Mouse (Mus musculus) heart, adult 18-20 months (tissue): ENCODE measurements at regions not wholly inside any gene's neighbourhood (a gene's known extent, or its start where the extent isn't known, plus 50 kb on each side); places are given as distances from the start of the nearest gene placed in this dataset.

Experiments used
- DNase-seq, 2 experiments: peaks; one replicate each; pipeline ENCODE4 v3.0.0; 2021 to 2022; ENCODE audit warnings: mixed read lengths in 1 of 2

DNA sequence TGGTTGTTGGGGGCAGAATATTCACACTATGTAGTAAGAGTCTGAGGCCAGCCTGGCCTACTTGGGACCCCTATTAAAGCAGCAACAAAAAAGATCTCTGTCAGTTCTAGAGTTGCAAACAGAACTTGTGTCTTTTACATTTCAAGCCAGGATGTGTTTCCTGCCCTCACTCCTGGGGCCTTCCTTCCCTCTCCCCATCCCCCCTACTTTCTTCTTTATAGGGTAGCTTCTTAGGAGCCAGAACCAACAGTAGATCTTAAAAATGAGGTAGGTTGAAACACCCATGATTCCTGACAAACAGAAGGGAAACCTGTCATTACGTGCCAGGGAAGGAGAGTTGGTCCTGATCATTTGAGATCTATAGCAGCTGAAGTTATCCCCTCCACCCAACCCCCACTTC is 198.0 kb upstream of the Trib2 start:
- no peak for DNase-seq

DNA sequence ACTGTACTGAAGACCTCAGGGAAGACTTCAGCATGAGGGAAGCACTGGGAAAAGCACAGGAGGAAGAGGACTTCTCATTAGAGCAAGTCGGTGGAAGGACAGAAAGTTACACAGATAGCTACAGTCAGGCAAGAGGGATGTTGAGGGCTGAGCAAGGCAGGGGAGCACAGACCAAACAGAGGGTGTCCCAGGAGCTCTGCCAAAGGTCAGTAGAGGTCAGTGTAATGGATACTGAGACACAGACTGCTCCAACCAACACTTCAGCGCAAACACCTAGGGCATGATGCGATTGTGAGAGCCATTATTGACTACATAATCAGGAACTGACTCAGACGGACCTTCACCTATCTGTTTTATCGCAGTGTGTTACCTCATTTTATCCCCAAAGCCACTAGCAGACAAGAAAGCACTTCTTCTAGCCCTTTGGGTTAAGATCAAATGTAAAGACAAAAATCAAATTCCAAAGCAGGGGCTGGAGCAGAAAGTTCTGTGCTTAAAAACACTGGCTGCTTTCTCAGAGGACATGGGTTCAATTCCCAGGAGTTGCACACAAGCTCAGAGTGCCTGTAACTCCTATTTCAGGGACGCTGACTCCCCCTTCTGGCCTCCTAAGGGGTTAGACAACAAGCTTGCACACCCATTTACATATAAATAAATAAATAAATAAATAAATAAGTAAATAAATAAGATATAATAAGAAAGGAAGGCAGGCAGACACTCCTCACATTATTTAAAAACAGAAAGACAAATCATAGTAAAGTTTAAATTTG is 197.3 kb upstream of the Trib2 start:
- DNase-seq = peak; percentile 15 to 23

DNA sequence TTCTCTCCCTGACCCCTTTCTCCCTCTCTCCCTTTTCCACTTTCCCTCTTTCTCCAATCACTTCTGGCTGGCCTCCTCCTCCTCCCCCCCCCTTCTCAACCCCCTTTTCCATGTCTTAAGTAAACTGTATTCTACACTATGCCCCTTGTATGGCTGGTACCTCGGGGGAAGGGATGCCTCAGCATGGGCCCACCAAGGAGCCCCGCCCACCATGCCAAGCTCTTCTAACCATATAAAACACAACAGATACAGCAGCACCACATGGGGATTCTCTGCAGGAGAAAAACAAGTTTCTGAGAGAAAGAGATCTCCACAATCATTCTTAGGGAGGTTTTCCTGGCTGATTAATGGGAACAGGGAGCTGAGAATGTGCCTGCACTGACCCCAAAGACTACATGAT is 196.6 kb upstream of the Trib2 start:
- DNase-seq = no peak

DNA sequence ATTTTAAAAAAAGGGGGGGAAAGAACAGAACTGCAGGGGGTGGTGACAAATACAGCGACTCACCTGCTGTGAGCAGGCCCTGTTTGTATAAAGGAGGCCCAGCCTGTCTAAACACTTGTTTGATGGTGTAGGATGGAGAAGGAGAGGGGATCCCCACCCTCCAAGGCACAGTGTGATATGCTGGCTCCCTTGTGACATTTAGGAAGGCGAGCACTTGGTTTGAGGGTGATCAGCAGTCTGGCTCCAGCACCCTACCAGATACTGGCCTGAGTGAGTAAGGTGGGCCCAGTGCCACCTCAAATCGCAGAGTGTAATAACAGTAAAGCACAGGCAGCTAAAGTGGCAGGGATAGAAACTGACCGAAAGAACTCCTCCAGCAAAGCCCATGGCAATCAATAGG is 195.4 kb upstream of the Trib2 start:
- peak in 1 of 2 experiments; percentile 13 for DNase-seq

DNA sequence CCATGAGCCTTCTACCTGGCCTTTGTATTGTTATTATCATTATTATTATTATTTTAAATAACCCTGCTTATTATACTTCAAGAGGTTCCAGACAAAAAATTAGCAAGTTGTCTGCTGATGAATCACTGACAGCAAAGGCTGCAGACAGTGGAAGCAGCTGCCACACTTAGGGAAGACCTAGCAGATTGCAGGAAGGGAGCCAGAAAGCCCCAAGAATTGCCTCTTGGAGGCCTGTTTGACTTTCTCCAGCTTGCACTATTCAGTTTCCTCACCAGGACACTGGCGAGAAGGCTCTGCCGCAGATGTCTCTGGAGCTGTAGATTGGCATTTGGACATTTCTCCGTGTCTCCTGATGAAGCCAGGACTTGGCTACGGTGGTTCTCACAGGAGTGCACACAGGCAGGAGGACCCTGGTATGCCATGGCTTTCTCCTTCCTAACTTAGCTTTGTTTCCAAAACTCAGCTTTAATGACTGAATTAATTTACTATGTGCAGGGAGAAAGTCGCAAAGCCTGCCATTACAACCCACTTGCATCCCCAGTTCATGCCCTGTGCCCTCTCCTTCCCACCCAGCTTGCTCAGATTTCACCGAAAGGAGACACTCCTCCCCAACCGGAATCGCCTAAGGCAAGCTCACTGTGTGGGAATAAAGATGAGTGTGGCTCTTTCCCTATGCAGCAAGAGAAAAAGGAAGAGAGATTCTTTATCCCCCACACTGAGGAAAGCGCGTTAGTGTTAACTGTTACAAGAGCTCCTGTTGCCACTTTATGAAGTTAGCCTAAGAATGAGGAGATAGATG is 193.3 kb upstream of the Trib2 start:
- peak in 1 of 2 experiments; percentile 37 for DNase-seq

DNA sequence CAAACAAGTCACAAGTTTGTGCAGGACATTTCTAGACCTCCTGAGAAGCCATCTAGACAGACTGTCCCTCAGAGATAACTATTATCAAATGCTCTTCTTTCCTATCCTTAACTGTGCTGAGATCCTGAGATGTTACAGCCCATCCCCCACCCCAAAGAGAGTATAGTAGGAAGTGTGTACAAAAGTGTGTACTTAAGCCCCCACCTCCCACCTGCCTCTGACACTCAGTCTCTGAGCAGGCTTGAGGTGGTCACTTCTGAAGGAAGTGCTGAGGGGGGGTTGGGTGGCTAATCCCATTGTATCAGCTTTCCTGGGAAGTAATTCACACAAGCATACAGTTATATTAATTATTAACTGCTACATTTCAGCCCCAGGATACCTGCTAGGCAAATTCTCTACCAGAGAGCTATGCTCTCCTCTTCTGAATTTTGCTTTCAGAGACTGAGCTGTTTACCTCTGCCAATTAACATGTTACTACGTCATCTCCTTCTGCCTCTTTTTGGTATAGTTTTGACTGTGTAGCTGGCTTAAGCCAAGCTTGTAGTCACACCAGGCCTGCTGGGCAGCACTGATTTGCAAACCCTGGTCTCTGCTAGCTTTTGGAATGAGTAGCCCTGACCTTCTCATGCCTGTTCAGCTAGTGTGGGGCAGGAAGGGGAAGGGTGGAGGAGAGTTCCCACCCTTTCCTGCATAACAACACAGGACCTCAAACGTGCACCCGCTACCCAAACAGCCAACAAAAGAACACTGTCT is 192.2 kb upstream of the Trib2 start:
- DNase-seq = peak; percentile 61 to 89

DNA sequence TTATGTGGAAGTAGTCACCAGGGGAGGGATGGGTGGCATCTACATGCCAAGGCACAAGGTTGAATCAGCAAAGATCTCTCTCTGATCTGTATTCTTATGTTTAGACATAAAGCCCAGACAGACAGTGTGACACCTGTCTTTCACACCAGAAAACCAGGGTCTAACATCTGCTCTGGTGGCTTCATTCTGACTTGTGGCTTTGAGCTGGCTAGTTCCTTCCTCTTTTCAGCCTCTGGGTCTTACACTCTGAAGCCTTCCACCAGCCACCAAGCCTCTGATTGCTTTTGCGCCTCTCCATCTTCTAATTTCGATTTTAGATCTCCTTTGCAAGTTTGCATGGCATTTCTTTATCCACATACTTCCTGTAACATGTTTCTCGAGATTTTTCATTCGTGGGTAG is 191.5 kb upstream of the Trib2 start:
- no peak for DNase-seq

DNA sequence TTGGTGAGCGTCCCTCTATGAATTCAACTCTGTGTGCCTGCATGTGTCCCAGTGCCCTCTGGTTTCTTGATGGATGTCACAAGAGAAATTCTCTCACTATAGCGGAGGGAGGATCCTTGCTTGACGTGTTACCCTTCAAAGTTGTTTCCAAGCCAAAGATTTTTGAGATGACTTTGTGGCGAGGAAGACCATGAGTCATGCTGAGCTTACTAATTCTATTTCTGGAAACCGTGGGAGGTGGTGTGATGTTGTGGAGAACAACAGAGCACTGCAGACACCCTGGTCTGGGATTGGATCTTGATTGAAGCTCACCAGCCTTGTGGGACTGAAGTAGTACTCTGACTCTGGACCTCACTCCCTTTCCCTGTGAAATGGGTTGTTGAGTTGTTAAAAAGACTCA is 190.0 kb upstream of the Trib2 start:
- peak; percentile 57 to 73 for DNase-seq

DNA sequence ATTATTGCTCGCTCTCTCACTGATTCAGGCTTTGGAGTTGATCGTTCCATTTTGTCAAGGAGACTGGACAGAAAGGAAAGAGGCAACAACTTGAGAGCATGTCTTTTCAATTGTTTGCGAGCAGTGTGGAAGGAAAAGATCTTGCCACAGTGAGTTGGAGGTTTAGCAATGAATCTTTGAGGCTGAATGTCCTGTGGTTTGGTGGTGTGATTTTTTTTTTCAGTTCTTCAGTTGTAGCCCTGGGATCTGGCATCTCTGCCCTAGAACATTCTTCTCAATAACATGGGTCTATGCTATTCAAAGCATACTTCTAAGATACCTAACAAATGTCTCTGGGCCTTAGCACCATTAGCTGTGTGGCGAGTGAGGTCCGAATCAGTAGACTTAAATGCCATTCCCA is 189.6 kb upstream of the Trib2 start:
- no peak for DNase-seq

DNA sequence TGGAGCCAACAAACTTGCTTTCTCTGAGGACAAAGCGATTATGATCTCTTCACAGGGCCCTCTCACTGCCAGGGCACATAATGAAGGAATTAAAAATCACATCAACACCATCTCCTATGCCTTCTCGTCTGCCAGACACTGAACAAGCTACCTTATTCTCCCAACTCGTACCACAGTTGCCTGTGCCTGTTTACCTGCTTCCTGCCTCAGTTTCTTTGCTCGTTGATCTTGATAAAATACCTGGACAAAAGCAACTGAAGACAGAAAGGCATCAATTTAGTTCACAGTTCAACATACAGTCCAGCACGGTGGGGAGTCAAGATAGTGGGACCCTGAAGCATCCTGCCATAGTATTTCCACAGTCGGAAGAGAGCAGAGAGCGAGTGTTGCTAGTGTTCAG is 185.1 kb upstream of the Trib2 start:
- no peak for DNase-seq

DNA sequence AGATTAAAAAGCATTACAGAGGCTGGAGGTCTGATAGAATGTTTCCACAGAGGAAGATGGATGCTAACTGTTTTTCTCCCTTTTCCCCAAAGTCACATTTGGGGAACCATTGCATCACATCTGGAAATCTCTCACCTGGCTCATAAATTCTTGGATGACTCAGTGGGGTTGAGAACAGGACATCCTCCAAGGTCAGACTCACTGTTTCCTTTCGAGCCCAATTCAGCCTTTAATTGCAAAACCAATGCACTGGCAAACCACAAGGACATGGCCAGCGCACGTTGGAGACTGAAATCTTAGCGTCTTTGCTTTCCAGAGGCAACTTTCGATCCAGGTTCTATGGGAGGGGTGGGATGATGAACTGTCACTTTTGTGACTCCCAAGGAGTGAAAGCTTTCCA is 184.5 kb upstream of the Trib2 start:
- DNase-seq = peak in 1 of 2 experiments; percentile 58

DNA sequence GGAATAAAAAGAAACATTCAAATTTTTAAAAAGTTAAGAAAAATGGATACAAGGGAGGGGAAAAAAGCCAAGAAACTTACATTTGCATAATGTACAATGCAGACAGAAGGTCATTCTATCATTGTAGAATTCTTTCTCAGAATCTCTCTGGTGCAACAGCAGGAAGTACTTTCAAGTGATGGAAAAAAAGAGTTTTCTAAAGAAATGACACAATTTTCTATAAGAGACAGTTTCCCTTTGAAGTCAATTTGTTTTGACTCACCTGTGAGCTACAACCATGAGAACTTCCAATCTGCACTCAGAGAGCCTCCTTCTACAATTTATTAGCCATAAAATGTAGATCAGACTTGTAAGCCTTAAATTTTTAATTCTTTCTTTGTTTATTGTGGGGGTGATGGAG is 181.6 kb upstream of the Trib2 start:
- no peak for DNase-seq

DNA sequence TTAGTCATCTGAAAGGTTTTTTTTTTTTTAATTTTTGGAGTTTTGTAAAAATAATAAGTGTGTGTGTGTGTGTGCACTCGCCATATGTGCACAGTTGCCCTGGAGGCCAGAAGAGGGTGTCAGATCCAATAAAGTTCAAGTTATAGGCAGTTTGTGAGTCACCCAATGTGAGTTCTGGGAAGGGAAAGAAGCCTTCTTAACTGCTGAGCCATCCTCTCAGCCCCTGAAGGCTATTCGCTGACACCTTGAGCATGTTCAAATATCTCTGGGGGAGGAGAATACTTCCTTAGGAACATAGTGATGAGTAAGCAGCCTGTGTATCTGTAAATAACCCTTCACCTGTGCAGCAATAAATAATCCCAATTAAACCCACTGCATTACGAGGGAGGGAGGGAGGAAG is 177.1 kb upstream of the Trib2 start:
- no peak for DNase-seq

DNA sequence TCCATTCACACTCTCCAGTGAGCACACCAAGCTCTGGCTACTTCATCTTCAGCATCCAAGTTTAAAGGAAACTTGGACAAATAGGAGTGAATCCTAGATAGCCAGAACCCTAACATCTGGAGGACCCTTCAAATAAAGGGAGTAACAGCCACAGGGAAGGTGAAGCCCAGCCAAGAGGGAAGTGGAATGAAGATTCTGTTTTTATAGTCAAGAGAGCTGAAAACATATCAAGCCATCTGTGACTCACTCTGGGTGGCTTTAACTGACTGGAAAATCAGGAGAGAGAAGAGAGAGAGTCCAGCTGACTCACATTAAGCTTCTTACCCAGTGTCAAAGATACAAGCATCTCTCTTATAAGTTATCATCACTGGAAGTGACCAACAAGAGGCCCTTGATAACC is 169.6 kb upstream of the Trib2 start:
- no peak for DNase-seq

DNA sequence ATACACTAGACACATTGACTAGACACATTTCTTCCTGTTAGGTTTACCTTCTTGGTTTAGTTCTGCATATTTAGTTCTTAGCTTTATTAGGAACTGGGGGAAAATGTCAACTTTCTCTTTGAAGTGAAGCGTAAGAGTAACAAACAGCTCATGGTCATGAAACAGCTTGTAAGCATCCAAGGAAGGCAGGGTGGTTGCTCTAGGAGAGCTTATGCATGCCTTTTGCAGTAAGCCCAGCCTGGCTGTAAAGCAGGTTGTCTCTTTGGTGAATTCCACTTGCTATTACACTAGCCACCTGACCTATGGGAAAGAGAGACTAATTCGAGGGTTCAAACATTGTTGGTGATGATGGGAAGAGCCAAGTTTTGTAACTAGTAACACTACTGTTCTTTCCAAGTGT is 168.9 kb upstream of the Trib2 start:
- no peak for DNase-seq

DNA sequence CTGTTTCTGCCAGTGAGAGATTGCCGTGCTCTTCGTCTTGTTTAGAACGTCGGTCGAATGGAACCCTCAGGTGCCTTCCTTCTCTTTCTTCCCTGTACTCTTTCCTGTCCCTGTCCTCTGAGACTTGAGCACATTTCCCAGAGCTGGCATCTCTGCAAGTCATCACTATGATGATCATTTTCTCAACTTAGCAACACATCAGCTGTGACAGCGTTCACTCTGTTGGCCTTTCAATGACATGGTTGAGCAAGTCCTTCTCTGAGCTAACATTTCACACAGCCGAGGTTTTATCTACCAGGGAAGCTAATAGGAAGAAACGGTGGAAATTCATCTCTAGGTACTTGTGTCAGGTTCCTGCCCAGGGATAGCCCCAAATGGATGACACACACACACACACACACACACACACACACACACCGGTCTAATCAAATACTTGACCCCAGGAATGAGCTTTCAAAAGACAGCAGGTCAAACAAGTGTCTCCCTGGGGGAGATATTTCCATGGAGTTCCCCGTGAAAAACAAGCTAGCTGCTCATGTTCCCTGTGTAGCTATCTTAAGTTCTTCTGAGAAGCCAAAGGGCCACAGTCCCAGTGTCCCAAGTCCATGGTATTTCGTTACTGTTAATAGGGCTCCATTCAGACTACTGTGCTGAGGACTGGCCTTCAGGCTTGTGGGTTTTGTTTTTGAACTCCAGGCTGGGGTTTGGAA is 167.0 kb upstream of the Trib2 start:
- no peak for DNase-seq

DNA sequence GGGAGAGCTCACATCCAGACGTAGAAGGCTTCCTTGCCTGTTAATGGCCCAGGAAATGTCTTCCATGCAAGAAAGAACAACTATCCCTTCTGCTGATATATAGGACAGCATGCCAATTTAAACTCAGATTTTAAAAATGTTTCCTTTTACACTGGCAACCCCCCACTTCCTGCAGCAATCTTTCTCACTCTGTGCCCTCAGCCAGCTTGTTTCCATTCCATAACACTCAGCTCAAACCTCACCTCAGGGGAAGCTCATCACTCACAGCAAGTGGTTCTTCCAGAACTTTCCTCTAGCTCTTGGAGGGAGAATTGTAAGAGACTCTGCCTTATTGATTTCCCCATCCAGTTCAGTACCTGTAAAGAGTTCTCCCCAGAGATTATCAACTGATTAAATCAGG is 165.0 kb upstream of the Trib2 start:
- DNase-seq = no peak

DNA sequence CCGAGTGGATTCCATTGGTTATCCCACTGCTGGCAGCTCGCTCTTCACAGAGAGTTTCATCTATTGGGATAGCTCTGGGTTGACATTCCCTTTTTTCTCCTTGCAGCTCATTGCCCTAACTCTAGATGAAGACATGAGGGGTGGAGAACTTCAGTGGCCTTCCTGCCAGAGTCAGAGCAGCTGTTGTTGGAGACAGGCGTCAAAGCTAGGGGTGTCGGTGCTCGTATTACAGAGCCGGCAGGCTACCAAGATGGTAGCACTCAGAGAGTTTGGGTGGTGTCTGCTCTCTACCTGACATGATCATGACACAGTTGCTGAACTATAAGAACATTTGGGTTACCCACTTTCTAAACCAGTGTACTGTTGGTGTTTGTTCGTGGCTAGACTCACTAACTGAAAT is 162.5 kb upstream of the Trib2 start:
- DNase-seq = no peak

DNA sequence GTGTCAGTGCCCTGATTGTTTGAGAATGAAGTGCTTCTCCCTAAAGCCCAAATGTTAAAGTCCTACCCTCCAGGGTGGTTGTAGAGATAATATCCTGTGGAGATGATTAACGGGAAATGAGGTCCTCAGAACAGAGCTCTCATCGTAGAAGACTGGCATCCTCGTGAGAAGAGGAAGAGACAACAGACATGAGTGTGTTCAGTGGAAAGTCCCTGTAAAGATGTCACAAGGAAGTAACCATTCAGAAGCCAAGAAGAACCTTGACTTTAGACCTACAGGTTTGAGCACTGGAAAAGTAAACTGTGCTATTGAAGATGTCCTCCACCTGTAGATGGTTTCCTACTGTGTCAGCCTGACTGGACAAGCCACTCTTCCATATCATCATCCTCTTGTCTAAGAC is 155.1 kb upstream of the Trib2 start:
- DNase-seq = no peak

DNA sequence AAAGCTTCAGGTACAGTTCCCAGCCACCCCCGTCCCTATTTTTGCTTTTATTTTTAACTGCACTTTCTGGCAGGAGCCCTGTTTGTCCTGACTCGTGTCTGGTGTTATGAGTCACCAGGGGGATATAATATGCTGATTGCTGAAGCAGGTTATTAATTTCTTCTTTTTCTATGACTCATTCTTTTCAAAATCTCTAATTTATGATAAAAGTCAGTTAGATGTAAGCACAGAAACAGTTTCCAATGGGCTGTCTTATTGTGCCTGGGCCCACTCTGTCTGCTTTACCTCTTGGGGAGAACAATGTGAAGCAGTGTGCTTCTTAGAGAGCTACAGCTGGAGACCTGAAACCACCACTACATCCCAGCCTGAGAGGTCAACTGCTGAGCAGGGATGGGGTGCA is 153.5 kb upstream of the Trib2 start:
- DNase-seq = no peak

DNA sequence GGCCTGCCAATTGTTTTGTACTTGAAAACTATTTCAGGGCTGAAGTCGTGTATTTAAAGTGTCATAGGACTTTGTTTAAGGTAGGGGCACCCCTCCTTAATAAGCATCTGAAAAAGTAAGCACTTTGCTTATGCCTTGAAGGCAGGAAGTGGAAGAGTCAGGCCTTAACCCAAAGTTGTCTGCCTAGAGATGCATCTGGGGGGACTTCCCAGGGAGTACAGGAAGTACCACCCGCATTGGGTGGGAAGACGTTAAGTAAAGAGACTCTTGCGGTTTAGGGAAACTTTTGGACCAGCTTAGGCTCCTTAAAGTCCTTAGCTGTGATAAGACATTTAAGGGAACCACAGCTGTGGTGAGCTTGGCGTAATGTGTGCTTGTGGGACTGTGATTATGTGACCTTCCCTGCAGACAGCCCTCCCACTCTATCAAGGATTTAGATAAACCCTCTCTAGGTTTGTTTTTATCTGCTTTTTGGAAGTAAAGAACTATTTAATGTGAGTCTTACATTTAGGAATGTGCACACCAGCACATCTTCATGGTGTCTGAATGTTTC is 150.9 kb upstream of the Trib2 start:
- no peak for DNase-seq

DNA sequence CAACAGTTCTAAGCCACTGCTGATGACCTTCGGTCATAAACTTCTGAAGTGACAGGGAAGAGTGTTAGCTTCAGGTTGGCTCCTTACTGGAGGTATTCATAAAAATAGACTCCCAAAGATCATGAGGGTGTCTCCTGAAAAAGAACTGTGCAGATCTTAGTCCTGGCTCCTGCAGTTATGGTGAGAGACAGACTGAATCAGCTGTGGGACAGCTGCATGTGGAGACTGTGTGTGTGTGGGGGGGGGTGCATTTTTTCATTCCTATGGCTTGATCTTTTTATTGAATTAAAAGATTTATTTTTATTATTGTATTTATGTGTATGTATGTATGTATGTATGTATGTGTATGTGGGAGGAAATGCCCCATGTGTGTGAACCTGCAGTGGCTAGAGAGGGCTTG is 149.9 kb upstream of the Trib2 start:
- DNase-seq = no peak
